Mouse (Mus musculus) urinary bladder, postnatal 4 days (tissue): ENCODE measurements around the gene Cdc26.
A peak's percentile ranks its signal among the peaks of the same experiment; 100 is the strongest.

Experiments
- DNase-seq, 2 experiments: peaks; one replicate each; pipeline ENCODE4 v3.0.0; 2021 to 2022; ENCODE audit warnings: low spot score in 2 of 2

Cdc26 gene

GRCm38 (mm10) chr4:62361571-62361970, 46.9 kb downstream of the Cdc26 start:
- no peak for DNase-seq

DNA sequence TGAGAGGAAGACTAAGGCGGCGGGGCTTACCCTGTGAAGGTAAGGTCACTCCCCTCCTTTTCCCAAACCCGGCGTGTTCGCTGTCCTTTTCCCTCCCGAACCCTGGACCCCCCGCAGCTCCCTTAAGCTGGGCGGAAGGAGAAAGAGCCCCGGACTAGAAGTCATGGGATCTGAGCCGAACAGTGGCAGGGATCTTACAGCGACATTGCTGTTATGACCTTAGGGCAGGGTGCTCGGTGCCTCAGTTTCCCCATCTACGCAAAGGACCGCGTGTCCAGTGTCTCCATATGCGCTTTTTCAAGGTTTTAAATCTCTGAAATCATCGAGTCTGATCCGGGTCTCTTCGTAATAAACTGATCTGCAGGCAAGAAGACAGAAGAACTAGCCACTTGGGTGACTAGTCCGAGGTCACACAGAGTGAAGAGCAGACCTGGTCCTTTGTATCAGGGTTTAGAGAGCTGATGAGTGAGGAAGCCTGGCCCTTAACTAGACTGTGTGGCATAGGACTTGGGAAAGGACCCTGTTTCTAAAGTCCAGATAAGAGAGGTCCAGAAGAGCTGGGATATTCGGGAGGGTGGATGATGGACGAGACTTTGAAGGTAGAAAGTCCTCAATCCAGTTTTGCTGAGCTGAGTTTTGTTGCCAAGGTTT, 47.5 kb downstream of the Cdc26 start:
- no peak for DNase-seq

GRCm38 (mm10) chr4:62360088-62360804, 48.2 kb downstream of the Cdc26 start, which contains the start of the genes Fkbp15 and Slc31a1:
Gene Fkbp15 (minus strand): TSS chr4:62360548.
Gene Slc31a1 (plus strand): TSS chr4:62360727.
- peak; percentile 95 for DNase-seq

DNA sequence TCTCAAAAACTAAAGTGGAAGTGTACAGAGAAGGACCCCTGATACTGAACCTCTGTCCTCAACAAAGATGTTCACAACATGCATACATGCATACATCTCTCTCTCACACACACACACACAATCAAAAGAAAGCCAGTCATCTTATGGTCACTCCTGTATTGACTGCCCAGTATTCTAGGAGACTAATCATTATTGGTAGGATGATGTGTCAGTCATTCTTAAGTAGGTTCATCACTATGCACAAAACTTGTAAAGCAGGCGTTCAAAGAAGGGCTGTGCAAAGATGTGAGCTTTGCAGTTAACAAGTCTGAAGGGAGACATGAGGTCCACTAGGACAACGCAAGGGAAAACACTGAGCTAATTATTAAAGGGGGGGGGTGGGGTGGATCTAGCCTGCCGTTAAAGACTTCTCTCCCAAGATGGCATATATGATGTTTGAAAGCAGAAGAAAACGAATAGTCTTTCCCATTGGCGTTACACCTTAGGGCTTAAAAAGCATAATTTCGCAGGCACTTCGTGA, 49.1 kb downstream of the Cdc26 start:
- no peak for DNase-seq

DNA sequence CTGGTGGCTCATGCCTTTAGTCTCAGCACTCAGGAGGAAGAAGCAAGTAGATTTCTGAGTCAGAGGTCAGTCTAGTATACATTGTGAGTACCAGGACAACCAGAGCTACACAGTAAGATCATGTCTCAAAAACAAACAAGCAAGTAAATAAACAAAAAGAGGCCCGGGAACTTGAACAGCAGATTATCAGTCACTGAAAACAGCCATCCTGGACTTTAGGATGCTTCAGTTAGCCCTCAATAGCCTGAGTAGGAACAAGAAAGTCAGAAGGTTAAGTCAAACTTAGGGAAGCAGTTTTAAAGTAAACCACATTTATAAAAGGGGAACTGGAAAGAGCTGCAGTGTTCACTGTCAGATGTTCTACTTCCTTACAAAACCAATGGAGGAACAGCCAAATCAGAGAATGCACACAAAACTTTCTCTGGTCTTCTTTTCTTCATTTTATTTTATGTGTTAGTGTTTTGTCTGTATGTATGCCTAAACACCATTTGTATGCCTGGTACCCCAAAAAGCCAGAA, 50.8 kb downstream of the Cdc26 start:
- no peak for DNase-seq

- DNase-seq = no peak
These were observed 59.1 kb downstream of the Cdc26 start for GRCm38 (mm10) chr4:62349371-62349770.

- no peak for DNase-seq
These were observed 60.1 kb downstream of the Cdc26 start for GRCm38 (mm10) chr4:62348329-62348705.

DNA sequence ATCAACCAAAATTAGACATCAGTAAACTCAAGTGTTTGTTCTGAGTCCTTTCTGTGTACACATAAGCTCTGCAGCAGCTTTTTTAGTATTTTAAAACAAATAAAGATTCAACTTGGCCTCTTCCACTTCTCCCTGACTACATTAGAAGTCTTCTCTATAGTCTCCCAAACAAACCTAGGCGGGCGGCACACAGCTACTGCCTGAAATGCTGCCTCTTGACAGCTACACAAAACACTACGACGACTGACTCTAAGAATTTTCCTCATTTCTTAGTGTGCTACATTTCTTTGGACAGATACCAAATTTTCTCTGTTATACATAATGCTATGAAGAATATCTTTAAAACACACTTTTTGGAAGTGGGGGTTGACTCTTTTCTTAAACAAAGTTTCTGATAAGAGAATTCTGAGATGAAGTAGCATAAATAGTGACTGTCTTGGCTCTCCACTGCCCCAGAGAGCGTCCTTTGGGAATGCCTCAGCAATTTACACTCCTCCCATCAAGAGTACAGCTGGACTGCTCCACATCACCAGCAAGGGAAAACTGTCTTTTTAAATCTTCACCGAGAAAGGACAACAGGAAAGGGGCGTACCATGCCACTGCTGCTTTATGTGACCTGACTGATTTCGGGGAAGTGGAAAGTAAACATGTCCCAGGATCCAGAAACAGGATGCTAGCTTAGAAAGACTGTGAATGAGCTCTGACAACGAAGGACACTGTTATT, 60.7 kb downstream of the Cdc26 start:
- no peak for DNase-seq

GRCm38 (mm10) chr4:62345827-62346226, 62.6 kb downstream of the Cdc26 start:
- no peak for DNase-seq

- no peak for DNase-seq
These were observed 64.4 kb downstream of the Cdc26 start for GRCm38 (mm10) chr4:62344000-62344399.

GRCm38 (mm10) chr4:62338536-62338935, 69.9 kb downstream of the Cdc26 start:
- no peak for DNase-seq
